In genomic region chr12:78046582-78046981, GRCm38 (mm10) we compare ENCODE assay signal across 16 mouse cellular contexts.
A peak's percentile ranks its signal among the peaks of the same experiment; 100 is the strongest.
DNase-seq lines count a peak whose midpoint lies in the region; ATAC-seq and TF ChIP-seq lines count a peak whose summit lies in the region.
"Had no signal": no experiment of that assay in that cellular context is flagged by ENCODE, and none has a peak within 500 bp of the region (broad histone marks: within the 10 kb centered on the region; RNA-seq: fewer than 3 reads in every experiment).

No protein-coding gene starts in this region.

- DNase-seq in liver, adult 2 months (ENCODE audit: extremely low read depth, low read depth, low spot score) = no peak
- DNase-seq in ES-E14 (ENCODE audit: low read depth, low spot score) = peak; percentile 19
- DNase-seq in c-Kit-positive CD71-positive TER-119-negative erythroid progenitor cells, embryonic 14.5 days (ENCODE audit: low read depth) = peak; percentile 2
- no peak for DNase-seq in thymus, postnatal 36 days
- no peak for DNase-seq in forebrain, embryonic 10.5 days (ENCODE audit: extremely low spot score, low spot score)
- DNase-seq: cerebellum, adult 11-12 months; gastrocnemius, postnatal 25 days; heart, postnatal 4 days; kidney, postnatal 14 days; left cerebral cortex, postnatal 4 days; right cerebral cortex, adult 18-20 months had no signal

- ATAC-seq in liver, embryonic 12.5 days = no peak
- ATAC-seq: inflammation-experienced regulatory T-cells, adult 6 months; midbrain, embryonic 13.5 days had no signal

- WGBS in liver, adult 2 months = 83% methylated on average over 4 of the region's 4 CpGs
- WGBS in liver, embryonic 12.5 days (ENCODE audit: insufficient replicate concordance) = 58% methylated on average over 4 of the region's 4 CpGs
- WGBS in forebrain, embryonic 10.5 days = 79% methylated on average over 4 of the region's 4 CpGs

- H3K4me3 ChIP-seq in liver, adult 2 months (ENCODE audit: insufficient read depth, low read depth, low read length) = no peak overlapping the region
- no peak overlapping the region for H3K4me3 ChIP-seq in liver, embryonic 12.5 days
- H3K4me3 ChIP-seq in E14TG2a.4 (replicated peaks; ENCODE audit: low read length) (no peak overlapping the region), ES-E14 (ENCODE audit: insufficient read depth in 1 of 2, low read depth in 1 of 2, low read length in 2 of 2, poor library complexity in 1 of 2, severe bottlenecking in 1 of 2) (no peak overlapping the region)
- no peak overlapping the region for H3K4me3 ChIP-seq in forebrain, embryonic 10.5 days
- H3K4me3 ChIP-seq: midbrain, embryonic 13.5 days had no signal

- H3K27ac ChIP-seq in liver, adult 2 months (replicated peaks; ENCODE audit: insufficient read depth, low read depth, low read length) = no peak overlapping the region
- H3K27ac ChIP-seq in liver, embryonic 12.5 days = no peak overlapping the region
- H3K27ac ChIP-seq in ES-E14 (ENCODE audit: insufficient read depth, low read depth, low read length, poor library complexity, severe bottlenecking) = no peak overlapping the region
- H3K27ac ChIP-seq in forebrain, embryonic 10.5 days = no peak overlapping the region
- H3K27ac ChIP-seq: midbrain, embryonic 13.5 days had no signal

- in situ Hi-C loops in ES-E14 (cut with MboI; ENCODE audit: low sequenced_read_pairs in 2 of 2, unreplicated experiment in 2 of 2) = loop anchor here in 1 of 2 experiments (25.0 kb wide), 1 partner anchor 1066 kb away; no protein-coding TSS in a partner anchor

- H3K4me1 ChIP-seq in liver, adult 2 months (ENCODE audit: control insufficient read depth, insufficient read depth, low read length) = no peaks in the 10 kb centered on the region
- no peaks in the 10 kb centered on the region for H3K4me1 ChIP-seq in liver, embryonic 12.5 days
- 0 out of 2 replicates have a peak, but pooled peaks cover 5% of the 10 kb centered on the region for H3K4me1 ChIP-seq in E14TG2a.4 (replicated peaks; ENCODE audit: low read depth, low read length)
- no peaks in the 10 kb centered on the region for H3K4me1 ChIP-seq in ES-E14 (ENCODE audit: control insufficient read depth in 2 of 2, insufficient read depth in 2 of 2, low read length in 2 of 2, poor library complexity in 1 of 2)
- H3K4me1 ChIP-seq in forebrain, embryonic 10.5 days = no peaks in the 10 kb centered on the region
- H3K4me1 ChIP-seq: midbrain, embryonic 13.5 days had no signal

- no peak for TF ChIP-seq POLR2A in liver, adult 2 months (IDR thresholded peaks at IDR 0.05; ENCODE audit: extremely low read depth, insufficient read depth, low read length)

- H3K27me3 ChIP-seq in liver, adult 2 months (ENCODE audit: control insufficient read depth, insufficient read depth, low read length) = no peaks in the 10 kb centered on the region
- H3K27me3 ChIP-seq in liver, embryonic 12.5 days (replicated peaks) = no peaks in the 10 kb centered on the region
- H3K27me3 ChIP-seq in E14TG2a.4 (ENCODE audit: insufficient read depth, low read length) = peaks cover 9% of the 10 kb centered on the region
- H3K27me3 ChIP-seq in forebrain, embryonic 10.5 days (ENCODE audit: poor library complexity, severe bottlenecking) = no peaks in the 10 kb centered on the region
- H3K27me3 ChIP-seq: midbrain, embryonic 13.5 days had no signal

- H3K79me2 ChIP-seq in liver, adult 2 months (ENCODE audit: control insufficient read depth, insufficient read depth, low read length) = no peaks in the 10 kb centered on the region

- H3K4me2 ChIP-seq in liver, embryonic 12.5 days = no peak overlapping the region
- H3K4me2 ChIP-seq: heart, embryonic 11.5 days; midbrain, embryonic 13.5 days had no signal

- peak; percentile 12; the same call in 1 of the 2 replicates for TF ChIP-seq CTCF in liver, adult 2 months (IDR thresholded peaks at IDR 0.05; ENCODE audit: low read depth, low read length)
- peak; percentile 71 for TF ChIP-seq CTCF in E14TG2a.4 (conservative IDR thresholded peaks at IDR 0.05; ENCODE audit: low read length)

- H3K36me3 ChIP-seq in liver, adult 2 months (ENCODE audit: control insufficient read depth, insufficient read depth, low read length) = no peaks in the 10 kb centered on the region
- no peaks in the 10 kb centered on the region for H3K36me3 ChIP-seq in liver, embryonic 12.5 days
- H3K36me3 ChIP-seq in E14TG2a.4 (ENCODE audit: insufficient read depth, low read length) (no peaks in the 10 kb centered on the region), ES-E14 (ENCODE audit: control insufficient read depth, insufficient read depth, low read length, poor library complexity, severe bottlenecking) (no peaks in the 10 kb centered on the region)
- H3K36me3 ChIP-seq in forebrain, embryonic 10.5 days (replicated peaks) = no peaks in the 10 kb centered on the region
- H3K36me3 ChIP-seq: midbrain, embryonic 13.5 days had no signal

- no peak overlapping the region for H3K9ac ChIP-seq in liver, adult 2 months (ENCODE audit: low read depth, low read length)
- no peak overlapping the region for H3K9ac ChIP-seq in liver, embryonic 12.5 days
- H3K9ac ChIP-seq in ES-E14 (ENCODE audit: insufficient read depth, low read depth, low read length, poor library complexity, severe bottlenecking) = no peak overlapping the region
- H3K9ac ChIP-seq: midbrain, embryonic 13.5 days had no signal

- no peaks in the 10 kb centered on the region; the same call in 1 of the 2 replicates for H3K9me3 ChIP-seq in liver, embryonic 12.5 days (replicated peaks)
- no peaks in the 10 kb centered on the region for H3K9me3 ChIP-seq in E14TG2a.4 (ENCODE audit: low read length)
- no peaks in the 10 kb centered on the region for H3K9me3 ChIP-seq in ES-E14 (ENCODE audit: control insufficient read depth, insufficient read depth, low read depth, low read length)
- no peaks in the 10 kb centered on the region for H3K9me3 ChIP-seq in forebrain, embryonic 10.5 days
- H3K9me3 ChIP-seq: midbrain, embryonic 13.5 days had no signal

TF ChIP-seq in ES-E14, 5 proteins besides CTCF, POLR2A, EP300 and RAD21:
- no peak for TF ChIP-seq ZC3H11A (IDR thresholded peaks at IDR 0.05; ENCODE audit: borderline replicate concordance, low read depth, low read length)

Comparison
In these comparisons a context has a peak if more than half of its experiments do, and no peak if none do; other contexts are left out.
1. DNase-seq: peak in ES-E14 (single experiment) and c-Kit-positive CD71-positive TER-119-negative erythroid progenitor cells, embryonic 14.5 days (single experiment); none in liver, adult 2 months (single experiment), thymus, postnatal 36 days (0 of 2) and forebrain, embryonic 10.5 days (single experiment).